Mouse (Mus musculus) erythroblast, embryonic 14.5 days (primary cell): ENCODE measurements around the gene Mesp2.

ENCODE experiments used
- GATA1 ChIP-seq: IDR thresholded peaks from 2 replicates; pipeline ENCODE4 v1.6.1; 2012; ENCODE audit warnings: low read length, inconsistent platforms, mixed read lengths
- TAL1 ChIP-seq: IDR thresholded peaks from 3 replicates; pipeline ENCODE4 v1.6.1; 2012; ENCODE audit warnings: low read length, inconsistent platforms, mixed read lengths

DNA sequence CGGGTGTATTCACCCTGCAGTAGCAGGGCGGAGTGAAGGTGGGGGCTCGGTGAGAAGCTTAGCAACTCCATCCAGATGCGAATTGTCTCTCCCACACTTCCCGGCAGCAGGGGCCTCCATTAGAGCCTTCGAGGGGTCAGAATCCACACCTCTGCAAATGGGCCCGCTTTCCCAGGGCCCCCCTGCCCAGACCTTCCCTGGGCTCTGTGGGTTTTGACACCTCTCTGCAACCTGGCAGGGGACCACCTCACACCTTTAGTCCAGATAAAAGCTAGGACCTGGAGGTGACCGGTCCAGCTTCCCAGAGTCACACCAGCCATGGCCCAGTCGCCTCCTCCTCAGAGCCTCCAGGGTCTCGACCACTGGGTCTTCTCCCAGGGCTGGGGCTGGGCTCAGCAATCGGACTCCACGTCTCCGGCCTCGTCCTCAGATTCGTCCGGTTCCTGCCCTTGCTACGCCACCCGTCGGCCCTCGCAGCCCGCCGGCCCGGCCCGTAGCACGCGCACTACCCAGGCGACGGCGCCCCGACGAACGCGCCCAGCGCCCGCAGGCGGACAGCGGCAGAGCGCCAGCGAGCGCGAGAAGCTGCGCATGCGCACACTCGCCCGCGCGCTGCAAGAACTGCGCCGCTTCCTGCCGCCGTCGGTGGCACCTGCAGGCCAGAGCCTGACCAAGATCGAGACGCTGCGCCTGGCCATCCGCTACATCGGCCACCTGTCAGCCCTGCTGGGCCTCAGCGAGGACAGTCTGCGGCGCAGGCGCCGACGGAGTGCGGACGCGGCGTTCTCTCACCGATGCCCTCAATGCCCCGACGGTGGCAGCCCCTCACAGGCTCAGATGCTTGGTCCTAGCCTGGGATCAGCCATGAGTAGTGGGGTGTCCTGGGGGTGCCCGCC, at the start of gene Mesp2:
- TF ChIP-seq TAL1 (no peak), GATA1 (no peak)
